Mouse (Mus musculus): ENCODE data around the gene Ppp1r36.

- TF ChIP-seq CTCF (IDR thresholded peaks at IDR 0.05; ENCODE audit: borderline replicate concordance, insufficient read depth, low read depth, low read length) (no peak), POLR2A (IDR thresholded peaks at IDR 0.05; ENCODE audit: borderline replicate concordance, insufficient read depth, low read length) (no peak)
Measured at GRCm38 (mm10) chr12:76425256-76425655, 7.9 kb downstream of the Ppp1r36 start.

All from cerebellum, adult 2 months (tissue).